Mouse (Mus musculus) MEL (cell line): ENCODE measurements at regions not wholly inside any gene's neighbourhood (a gene's known extent, or its start where the extent isn't known, plus 50 kb on each side); places are given as distances from the start of the nearest gene placed in this dataset.

Experiments
- DNase-seq: peaks from one replicate; pipeline ENCODE4 v3.0.0; 2011; ENCODE audit warnings: low read depth, low spot score
- H3K27ac ChIP-seq: 2 replicates; pipeline ENCODE4 v1.5.1; 2012; ENCODE audit warnings: low read depth, mild to moderate bottlenecking, control low read depth, low read length, moderate library complexity; ENCODE audit not compliant: control insufficient read depth
- H3K27me3 ChIP-seq, 2 experiments: fragments of 150-350 bp in 1 of 2; sonication (generic) in 1 of 2; 2 replicates each; pipeline ENCODE4 v1.6.1; 2012; ENCODE audit warnings: low read length in 2 of 2, mild to moderate bottlenecking in 2 of 2, improper control_type of control experiment in 1 of 2, moderate library complexity in 1 of 2; ENCODE audit not compliant: insufficient read depth in 2 of 2, control insufficient read depth in 1 of 2
- H3K36me3 ChIP-seq, 2 experiments: 2 replicates each; pipeline ENCODE4 v1.6.1; 2012 to 2014; ENCODE audit warnings: low read length in 2 of 2, improper control_type of control experiment in 1 of 2, inconsistent platforms in 1 of 2, mild to moderate bottlenecking in 1 of 2; ENCODE audit not compliant: insufficient read depth in 2 of 2, control insufficient read depth in 1 of 2
- H3K4me1 ChIP-seq, 2 experiments: fragments of 150-350 bp in 1 of 2; sonication (generic) in 1 of 2; 2 replicates each; pipeline ENCODE4 v1.6.1; 2012; ENCODE audit warnings: low read length in 2 of 2, improper control_type of control experiment in 1 of 2, mild to moderate bottlenecking in 1 of 2; ENCODE audit not compliant: insufficient read depth in 2 of 2, control insufficient read depth in 1 of 2
- H3K4me3 ChIP-seq, 2 experiments: fragments of 150-350 bp in 1 of 2; sonication (generic) in 1 of 2; 2 replicates each; pipeline ENCODE4 v1.5.1; 2012; ENCODE audit warnings: low read depth in 2 of 2, low read length in 2 of 2, mild to moderate bottlenecking in 2 of 2, moderate library complexity in 2 of 2, control low read depth in 1 of 2, improper control_type of control experiment in 1 of 2; ENCODE audit not compliant: control insufficient read depth in 1 of 2, insufficient read depth in 1 of 2
- H3K79me2 ChIP-seq: 2 replicates; pipeline ENCODE4 v1.6.1; 2012; ENCODE audit warnings: mild to moderate bottlenecking, low read length, moderate library complexity; ENCODE audit not compliant: control insufficient read depth, poor library complexity, insufficient read depth
- H3K9ac ChIP-seq: 2 replicates; pipeline ENCODE4 v1.6.1; 2012; ENCODE audit warnings: low read depth, mild to moderate bottlenecking, control low read depth, low read length, moderate library complexity; ENCODE audit not compliant: control insufficient read depth, poor library complexity, severe bottlenecking
- H3K9me3 ChIP-seq: fragments of 150-350 bp; sonication (generic); replicated peaks from 2 replicates; pipeline ENCODE4 v1.6.1; 2012; ENCODE audit warnings: mild to moderate bottlenecking, low read length, improper control_type of control experiment, moderate library complexity; ENCODE audit not compliant: insufficient read depth
- E2F4 ChIP-seq: IDR thresholded peaks from 2 replicates; pipeline ENCODE4 v1.6.1; 2011; ENCODE audit warnings: low read depth, low read length, improper control_type of control experiment, borderline replicate concordance
- ETS1 ChIP-seq: IDR thresholded peaks from 2 replicates; pipeline ENCODE4 v1.6.1; 2012; ENCODE audit warnings: low read depth, mild to moderate bottlenecking, inconsistent platforms, low read length, improper control_type of control experiment, moderate library complexity
- KAT2A ChIP-seq: conservative IDR thresholded peaks from 2 replicates; pipeline ENCODE4 v1.6.1; 2012; ENCODE audit warnings: low read depth, low read length, improper control_type of control experiment, inconsistent platforms
- MAFK ChIP-seq: IDR thresholded peaks from 2 replicates; pipeline ENCODE4 v1.6.1; 2011; ENCODE audit warnings: low read depth, mild to moderate bottlenecking, low read length, improper control_type of control experiment, borderline replicate concordance
- MAX ChIP-seq: IDR thresholded peaks from 2 replicates; pipeline ENCODE4 v1.6.1; 2011; ENCODE audit warnings: low read length, improper control_type of control experiment
- MAZ ChIP-seq: IDR thresholded peaks from 2 replicates; pipeline ENCODE4 v1.6.1; 2012; ENCODE audit warnings: low read depth, mild to moderate bottlenecking, inconsistent platforms, low read length, improper control_type of control experiment
- MEF2A ChIP-seq: IDR thresholded peaks from 2 replicates; pipeline ENCODE4 v1.6.1; 2014; ENCODE audit warnings: low read depth, mild to moderate bottlenecking, inconsistent platforms, low read length, improper control_type of control experiment; ENCODE audit not compliant: poor library complexity, insufficient replicate concordance, severe bottlenecking; ENCODE audit errors: extremely low read depth
- MYC ChIP-seq: IDR thresholded peaks from 2 replicates; pipeline ENCODE4 v1.6.1; 2011; ENCODE audit warnings: low read depth, mild to moderate bottlenecking, low read length, improper control_type of control experiment, moderate library complexity
- NELFE ChIP-seq: IDR thresholded peaks from 2 replicates; pipeline ENCODE4 v1.6.1; 2011; ENCODE audit warnings: low read depth, low read length, improper control_type of control experiment
- POLR2A ChIP-seq, 2 experiments: IDR thresholded peaks; 2 replicates each; pipeline ENCODE4 v1.6.1; 2011 to 2012; ENCODE audit warnings: low read length in 2 of 2, mild to moderate bottlenecking in 2 of 2, control low read depth in 1 of 2, improper control_type of control experiment in 1 of 2, low read depth in 1 of 2, moderate library complexity in 1 of 2; ENCODE audit not compliant: control insufficient read depth in 1 of 2, insufficient read depth in 1 of 2, poor library complexity in 1 of 2
- RAD21 ChIP-seq: IDR thresholded peaks from 2 replicates; pipeline ENCODE4 v1.6.1; 2011; ENCODE audit warnings: mild to moderate bottlenecking, low read depth, low read length, improper control_type of control experiment
- RCOR1 ChIP-seq: IDR thresholded peaks from 2 replicates; pipeline ENCODE4 v1.6.1; 2012; ENCODE audit warnings: low read depth, mild to moderate bottlenecking, inconsistent platforms, low read length, improper control_type of control experiment
- SIN3A ChIP-seq: IDR thresholded peaks from 2 replicates; pipeline ENCODE4 v1.6.1; 2012; ENCODE audit warnings: low read length, improper control_type of control experiment, inconsistent platforms
- SMC3 ChIP-seq: IDR thresholded peaks from 2 replicates; pipeline ENCODE4 v1.6.1; 2011; ENCODE audit warnings: low read depth, low read length, improper control_type of control experiment
- TBP ChIP-seq: IDR thresholded peaks from 2 replicates; pipeline ENCODE4 v1.8.0; 2011; ENCODE audit warnings: low read depth, low read length, improper control_type of control experiment
- TCF12 ChIP-seq: IDR thresholded peaks from 2 replicates; pipeline ENCODE4 v1.6.1; 2014; ENCODE audit warnings: low read depth, mild to moderate bottlenecking, inconsistent platforms, low read length, improper control_type of control experiment, moderate library complexity
- UBTF ChIP-seq: IDR thresholded peaks from 2 replicates; pipeline ENCODE4 v1.6.1; 2012; ENCODE audit warnings: low read depth, mild to moderate bottlenecking, inconsistent platforms, low read length, improper control_type of control experiment, moderate library complexity, borderline replicate concordance; ENCODE audit not compliant: insufficient read depth
- USF2 ChIP-seq, 2 experiments: IDR thresholded peaks; 2 replicates each; pipeline ENCODE4 v1.6.1; 2011 to 2012; ENCODE audit warnings: improper control_type of control experiment in 2 of 2, low read length in 2 of 2, borderline replicate concordance in 1 of 2, inconsistent platforms in 1 of 2, low read depth in 1 of 2, mild to moderate bottlenecking in 1 of 2; ENCODE audit not compliant: insufficient read depth in 1 of 2
- ZMIZ1 ChIP-seq: IDR thresholded peaks from 2 replicates; pipeline ENCODE4 v1.6.1; 2012; ENCODE audit warnings: low read depth, mild to moderate bottlenecking, inconsistent platforms, low read length, improper control_type of control experiment, moderate library complexity
- ZNF384 ChIP-seq: IDR thresholded peaks from 2 replicates; pipeline ENCODE4 v1.6.1; 2012; ENCODE audit warnings: low read depth, mild to moderate bottlenecking, inconsistent platforms, low read length, improper control_type of control experiment

DNA sequence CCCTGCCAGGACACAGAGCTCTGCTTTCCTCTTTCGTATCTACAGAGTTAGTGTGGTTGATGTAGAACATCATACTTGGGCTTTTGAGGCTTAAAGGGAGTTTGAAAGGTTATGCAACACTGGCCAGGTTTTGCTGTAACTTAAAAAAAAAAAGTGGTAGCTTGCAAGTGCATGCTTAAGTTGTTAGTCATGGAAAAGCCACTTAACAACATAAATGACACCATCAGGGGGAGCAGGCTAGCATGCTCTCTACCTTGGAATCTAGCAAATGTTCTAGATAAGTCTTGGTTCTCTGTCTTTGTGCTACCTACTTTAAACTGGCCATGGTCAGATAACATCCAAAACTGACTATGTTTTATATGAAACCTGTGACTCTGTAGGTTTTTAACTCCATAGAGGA lies 176.6 kb upstream of the Prr30 start:
- no peaks in the 10 kb centered on the region for H3K27me3 ChIP-seq
- no peak for DNase-seq

DNA sequence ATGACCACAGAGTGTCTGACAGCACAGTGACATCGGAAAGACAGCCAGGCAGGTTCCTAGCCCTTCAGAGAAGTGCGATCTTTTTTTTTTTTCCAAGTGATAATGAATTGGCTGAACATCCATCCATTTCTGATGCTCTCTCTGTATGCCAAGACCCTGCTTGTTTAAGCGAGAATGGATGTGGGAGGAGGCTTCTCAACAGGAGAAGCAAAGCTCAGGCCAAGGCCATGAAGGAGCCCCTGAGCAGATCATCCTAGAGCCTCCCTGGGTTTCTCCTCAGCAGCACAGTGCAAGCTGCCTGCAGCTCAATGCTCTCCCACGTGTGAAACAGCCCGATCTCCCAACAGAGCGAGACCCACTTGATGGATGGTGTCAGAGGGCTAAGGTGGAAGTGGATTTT lies 175.7 kb upstream of the Prr30 start:
- TF ChIP-seq KAT2A (no peak), RCOR1 (no peak), MYC (no peak), SMC3 (no peak), E2F4 (no peak), TBP (no peak), MAZ (no peak), MEF2A (no peak), ZMIZ1 (no peak), MAFK (no peak), TCF12 (no peak), ZNF384 (no peak), USF2 (IDR thresholded peaks at IDR 0.05; ENCODE audit: borderline replicate concordance in 1 of 2, insufficient read depth in 1 of 2, low read depth in 1 of 2, low read length in 2 of 2) (no peak), MAX (no peak), POLR2A (IDR thresholded peaks at IDR 0.05; ENCODE audit: control insufficient read depth in 1 of 2, insufficient read depth in 1 of 2, low read depth in 1 of 2, low read length in 2 of 2, poor library complexity in 1 of 2) (no peak), RAD21 (no peak), SIN3A (no peak), ETS1 (no peak), UBTF (no peak)
- TF ChIP-seq, all 39 proteins: peak for 0
- Histone ChIP-seq H3K4me3 (no peak overlapping the region), H3K79me2 (no peaks in the 10 kb centered on the region), H3K36me3 (no peaks in the 10 kb centered on the region), H3K27me3 (no peaks in the 10 kb centered on the region), H3K9ac (no peak overlapping the region), H3K27ac (no peak overlapping the region), H3K9me3 (no peaks in the 10 kb centered on the region), H3K4me1 (no peaks in the 10 kb centered on the region)
- no peak for DNase-seq

More for the DNA sequence above, 176.6 kb upstream of the Prr30 start:
- no peak overlapping the region for H3K4me3 ChIP-seq
- TF ChIP-seq ETS1 (no peak), NELFE (no peak)
- H3K36me3 ChIP-seq, result no peaks in the 10 kb centered on the region
- H3K9me3 ChIP-seq, result no peaks in the 10 kb centered on the region
- H3K9ac ChIP-seq, result no peak overlapping the region
- no peaks in the 10 kb centered on the region for H3K4me1 ChIP-seq
- no peak overlapping the region for H3K27ac ChIP-seq
- H3K79me2 ChIP-seq, result no peaks in the 10 kb centered on the region
